Mouse (Mus musculus) heart, postnatal 0 days (tissue): ENCODE results near the gene Ppp1r36.

Experiments
- CTCF ChIP-seq: IDR thresholded peaks from 2 replicates; pipeline ENCODE4 v1.5.1; 2016; ENCODE audit warnings: antibody characterized with exemption, control low read depth, low read depth
- EP300 ChIP-seq: IDR thresholded peaks from 2 replicates; pipeline ENCODE4 v1.6.1; 2016; ENCODE audit warnings: antibody characterized with exemption, low read depth

DNA sequence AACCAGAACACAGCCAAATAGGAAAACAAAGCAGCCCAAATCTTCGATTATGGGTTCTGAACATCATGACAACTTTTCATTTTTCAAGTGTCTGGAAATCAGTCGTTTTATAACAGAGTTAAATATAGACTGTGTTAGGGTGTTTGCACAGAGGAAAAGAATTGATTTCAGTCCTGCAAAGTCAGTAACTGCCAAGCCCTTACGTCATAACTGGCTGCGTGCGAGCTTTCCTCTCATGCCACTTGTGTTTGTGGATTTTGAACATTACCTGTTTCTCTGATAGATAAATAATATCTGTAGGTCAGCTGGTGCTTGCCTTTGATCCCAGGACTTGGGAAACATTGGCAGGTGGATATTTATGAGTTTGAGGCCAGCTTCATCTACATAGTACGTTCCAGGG lies 14.1 kb downstream of the Ppp1r36 start:
- TF ChIP-seq CTCF (no peak), EP300 (no peak)
